Mouse (Mus musculus) myocyte (in vitro differentiated cells): ENCODE data around the gene Mfap5.

ENCODE experiments used
- CEBPB ChIP-seq: IDR thresholded peaks from 2 replicates; pipeline ENCODE4 v1.6.1; 2011; ENCODE audit warnings: mild to moderate bottlenecking, moderate library complexity; ENCODE audit not compliant: poor library complexity, insufficient read depth, severe bottlenecking
- E2F4 ChIP-seq: IDR thresholded peaks from one replicate; pipeline ENCODE4 v1.6.1; 2011; ENCODE audit warnings: mild to moderate bottlenecking, control low read depth, moderate library complexity; ENCODE audit not compliant: insufficient read depth
- MAX ChIP-seq: IDR thresholded peaks from one replicate; pipeline ENCODE4 v1.6.1; 2011; ENCODE audit warnings: low read depth, mild to moderate bottlenecking, control low read depth
- MYOD1 ChIP-seq, 3 experiments: IDR thresholded peaks; one replicate each; pipeline ENCODE4 v1.6.1; 2011; ENCODE audit warnings: control low read depth in 2 of 3, low read depth in 2 of 3, mild to moderate bottlenecking in 2 of 3, moderate library complexity in 1 of 3; ENCODE audit not compliant: insufficient read length in 2 of 3, control insufficient read depth in 1 of 3
- POLR2A ChIP-seq: IDR thresholded peaks from one replicate; pipeline ENCODE4 v1.6.1; 2011; ENCODE audit warnings: low read depth, mild to moderate bottlenecking, control low read depth, moderate library complexity; ENCODE audit not compliant: insufficient read length
- POLR2AphosphoS2 ChIP-seq: IDR thresholded peaks from one replicate; pipeline ENCODE4 v1.6.1; 2011; ENCODE audit warnings: low read depth, control low read depth; ENCODE audit not compliant: insufficient read length
- SRF ChIP-seq: IDR thresholded peaks from one replicate; pipeline ENCODE4 v1.6.1; 2011; ENCODE audit warnings: low read depth; ENCODE audit not compliant: control insufficient read depth, insufficient read length
- TCF12 ChIP-seq: IDR thresholded peaks from one replicate; pipeline ENCODE4 v1.6.1; 2011; ENCODE audit warnings: mild to moderate bottlenecking, control low read depth; ENCODE audit not compliant: poor library complexity, insufficient read depth, severe bottlenecking
- USF1 ChIP-seq: IDR thresholded peaks from one replicate; pipeline ENCODE4 v1.6.1; 2011; ENCODE audit warnings: low read depth, mild to moderate bottlenecking, control low read depth, moderate library complexity

- TF ChIP-seq E2F4 (no peak), POLR2A (no peak), POLR2AphosphoS2 (no peak), USF1 (no peak), SRF (no peak), MYOD1 (IDR thresholded peaks at IDR 0.05; ENCODE audit: control insufficient read depth in 1 of 3, insufficient read length in 2 of 3, low read depth in 2 of 3) (no peak), CEBPB (no peak), MAX (no peak), TCF12 (no peak)
Observed at GRCm38 (mm10) chr6:122519384-122519783, 13.7 kb downstream of the Mfap5 start.
